17 mouse cellular contexts compared by ENCODE assay signal in genomic region chr17:26836786-26837545, GRCm38 (mm10). TPM values are rescaled to one million over a fixed set of nuclear protein-coding genes. Genes with fewer than 3 reads are reported as not detected.
DNase-seq lines count a peak whose midpoint lies in the region; ATAC-seq and TF ChIP-seq lines count a peak whose summit lies in the region.
"Had no signal": no experiment of that assay in that cellular context is flagged by ENCODE, and none has a peak within 500 bp of the region (broad histone marks: within the 10 kb centered on the region; RNA-seq: fewer than 3 reads in every experiment).

No protein-coding gene starts in this region.

- no peak for ATAC-seq in intestine, embryonic 14.5 days (replicated peaks; ENCODE audit: low FRiP score, low TSS enrichment, low read depth)
- ATAC-seq in intestine, postnatal 0 days: no peak
- ATAC-seq in CD4-positive, CD25-positive, alpha-beta regulatory T cell, adult 4 months: peak; percentile 41
- ATAC-seq: forebrain, embryonic 14.5 days; intestine, embryonic 15.5 days had no signal

- WGBS in intestine, embryonic 14.5 days: 1% methylated on average over 19 of the region's 19 CpGs
- WGBS in intestine, postnatal 0 days: 4% methylated on average over 19 of the region's 19 CpGs
- WGBS in kidney, adult 2 months: 6% methylated on average over 19 of the region's 19 CpGs

- H3K36me3 ChIP-seq in intestine, embryonic 14.5 days (ENCODE audit: control insufficient read depth, insufficient read depth, low read length): no peaks in the 10 kb centered on the region
- no peaks in the 10 kb centered on the region for H3K36me3 ChIP-seq in intestine, postnatal 0 days (ENCODE audit: control insufficient read depth, insufficient read depth)
- no peaks in the 10 kb centered on the region for H3K36me3 ChIP-seq in kidney, adult 2 months (ENCODE audit: control insufficient read depth, insufficient read depth, low read length)
- H3K36me3 ChIP-seq: embryonic facial prominence, embryonic 13.5 days; intestine, embryonic 15.5 days; liver, embryonic 15.5 days had no signal

- H3K4me1 ChIP-seq in intestine, embryonic 14.5 days (replicated peaks; ENCODE audit: control insufficient read depth, insufficient read depth, low read length): no peaks in the 10 kb centered on the region
- no peaks in the 10 kb centered on the region for H3K4me1 ChIP-seq in intestine, postnatal 0 days (replicated peaks; ENCODE audit: control insufficient read depth, insufficient read depth, low read length)
- no peaks in the 10 kb centered on the region for H3K4me1 ChIP-seq in kidney, adult 2 months (ENCODE audit: control insufficient read depth, insufficient read depth, low read length)

- no peak overlapping the region for H3K27ac ChIP-seq in intestine, embryonic 14.5 days (ENCODE audit: low read depth)
- no peak overlapping the region for H3K27ac ChIP-seq in intestine, postnatal 0 days (ENCODE audit: low read depth, low read length)
- H3K27ac ChIP-seq in kidney, adult 2 months (ENCODE audit: insufficient read depth, low read depth, low read length): no peak overlapping the region
- H3K27ac ChIP-seq: embryonic facial prominence, embryonic 13.5 days; gastrocnemius, adult 2 months; intestine, embryonic 15.5 days; liver, embryonic 15.5 days had no signal

- peaks cover 97% of the 10 kb centered on the region for H3K27me3 ChIP-seq in intestine, embryonic 14.5 days (replicated peaks; ENCODE audit: control insufficient read depth, insufficient read depth, low read length)
- H3K27me3 ChIP-seq in intestine, postnatal 0 days (replicated peaks; ENCODE audit: control insufficient read depth, insufficient read depth, low read length): peaks cover 84% of the 10 kb centered on the region
- H3K27me3 ChIP-seq in kidney, adult 2 months (replicated peaks; ENCODE audit: control insufficient read depth, insufficient read depth, low read length): peaks cover 13% of the 10 kb centered on the region

- H3K4me2 ChIP-seq in intestine, embryonic 14.5 days (ENCODE audit: low read length): no peak overlapping the region
- no peak overlapping the region for H3K4me2 ChIP-seq in intestine, postnatal 0 days (replicated peaks; ENCODE audit: low read depth)
- H3K4me2 ChIP-seq: embryonic facial prominence, embryonic 13.5 days; intestine, embryonic 15.5 days; liver, embryonic 15.5 days had no signal

- no peak for TF ChIP-seq POLR2A in kidney, adult 2 months (IDR thresholded peaks at IDR 0.05; ENCODE audit: low read depth, low read length)

- DNase-seq in embryo, embryonic 10.5 days (ENCODE audit: low spot score): peak; percentile 32
- no peak for DNase-seq in embryo, embryonic 10 days (ENCODE audit: low spot score)
- DNase-seq in intestine, embryonic 14.5 days (ENCODE audit: low spot score): peak; percentile 61
- DNase-seq in induced T-regulatory cell, adult 2 months (ENCODE audit: low read depth): peak; percentile 40
- DNase-seq in kidney, adult 2 months: no peak
- DNase-seq in thymus, postnatal 14 days: no peak
- DNase-seq: cerebellum, adult 9-11 months; gastrocnemius, adult 2 months; kidney, postnatal 10 days; lung, postnatal 36 days had no signal

- no peak overlapping the region for H3K4me3 ChIP-seq in intestine, embryonic 14.5 days (ENCODE audit: low read depth, low read length)
- H3K4me3 ChIP-seq in intestine, postnatal 0 days (ENCODE audit: low read depth, low read length): no peak overlapping the region
- no peak overlapping the region for H3K4me3 ChIP-seq in kidney, adult 2 months (ENCODE audit: insufficient read depth, low read depth, low read length)
- H3K4me3 ChIP-seq: embryonic facial prominence, embryonic 13.5 days; gastrocnemius, adult 2 months; intestine, embryonic 15.5 days; liver, embryonic 15.5 days had no signal

- H3K9me3 ChIP-seq in intestine, embryonic 14.5 days (ENCODE audit: control insufficient read depth, low read length): no peaks in the 10 kb centered on the region
- no peaks in the 10 kb centered on the region for H3K9me3 ChIP-seq in intestine, postnatal 0 days (ENCODE audit: control insufficient read depth)
- H3K9me3 ChIP-seq: embryonic facial prominence, embryonic 13.5 days; intestine, embryonic 15.5 days; liver, embryonic 15.5 days had no signal

- no peak overlapping the region for H3K9ac ChIP-seq in intestine, embryonic 14.5 days (ENCODE audit: low read length)
- H3K9ac ChIP-seq in intestine, postnatal 0 days (ENCODE audit: low read depth, low read length): no peak overlapping the region
- H3K9ac ChIP-seq: embryonic facial prominence, embryonic 13.5 days; intestine, embryonic 15.5 days; liver, embryonic 15.5 days had no signal

- TF ChIP-seq CTCF in intestine, postnatal 0 days (IDR thresholded peaks at IDR 0.05; ENCODE audit: low read depth): no peak
- no peak for TF ChIP-seq CTCF in kidney, adult 2 months (conservative IDR thresholded peaks at IDR 0.05; ENCODE audit: insufficient read depth, insufficient read length, low read depth, low read length)

RNA-seq across cellular contexts. Expression of gene Nkx2-5, which starts 7.8 kb away (rescaled TPM):
- 0.11 TPM in 1 of 2 replicates, not detected in the other for polyA plus RNA-seq in intestine, embryonic 14.5 days (2014; fragmentation: Nextera tagmentation; extraction: Ambion mirVana)
- polyA plus RNA-seq in intestine, postnatal 0 days (2015; fragmentation: Nextera tagmentation; extraction: Ambion mirVana): 0.08 and 0.58 TPM in 2 replicates
- polyA plus RNA-seq in CD4-positive, CD25-positive, alpha-beta regulatory T cell, adult 4 months (2017; shearing (Covaris generic)): not detected
- polyA plus RNA-seq in kidney, adult 2 months (2012; rRNA removed): 0.05 TPM in 1 of 2 replicates, not detected in the other
- polyA plus RNA-seq: brain, embryonic 14.5 days; forebrain, embryonic 14.5 days; intestine, embryonic 15.5 days had no signal

RNA-seq across cellular contexts. Expression of gene Bnip1, which starts 56.1 kb away (rescaled TPM):
- 44.3 and 51.2 TPM in 2 replicates for polyA plus RNA-seq in intestine, embryonic 14.5 days (2014; fragmentation: Nextera tagmentation; extraction: Ambion mirVana)
- polyA plus RNA-seq in intestine, postnatal 0 days (2015; fragmentation: Nextera tagmentation; extraction: Ambion mirVana): 29.7 and 30.7 TPM in 2 replicates
- 10 to 100 TPM; 26.9 to 40.0 TPM for polyA plus RNA-seq in CD4-positive, CD25-positive, alpha-beta regulatory T cell, adult 4 months (2017; shearing (Covaris generic))
- 18.4 and 21.4 TPM in 2 replicates for polyA plus RNA-seq in kidney, adult 2 months (2012; rRNA removed)

Comparison
In these comparisons a context has a peak if more than half of its experiments do, and no peak if none do; other contexts are left out.
1. DNase-seq: peak in embryo, embryonic 10.5 days (single experiment), intestine, embryonic 14.5 days (single experiment) and induced T-regulatory cell, adult 2 months (single experiment); none in embryo, embryonic 10 days (single experiment), kidney, adult 2 months (single experiment) and thymus, postnatal 14 days (single experiment).